Mouse (Mus musculus): ENCODE data around the gene Cdh13.

DNA sequence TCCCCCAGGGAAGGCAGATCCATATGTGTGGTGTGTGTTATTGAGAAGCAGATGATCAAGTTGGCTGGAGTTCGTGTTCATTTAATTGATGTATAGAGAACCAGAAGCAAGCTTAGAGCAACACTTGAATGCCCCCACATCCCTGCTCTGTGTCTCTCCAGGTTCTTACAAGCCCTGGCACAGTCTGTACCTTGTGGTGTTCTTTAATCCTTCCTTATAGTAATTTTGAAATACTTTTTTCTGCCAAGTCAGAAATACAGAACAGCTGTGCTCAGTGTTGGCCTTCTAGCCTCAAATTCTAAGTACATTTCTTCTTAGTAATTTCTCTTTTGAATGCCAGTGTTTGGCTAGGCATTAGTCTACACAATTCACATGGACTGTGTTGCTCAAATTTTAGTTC lies 494.8 kb downstream of the Cdh13 start:
- TF ChIP-seq CTCF (IDR thresholded peaks at IDR 0.05; ENCODE audit: control insufficient read depth, insufficient read depth, insufficient read length), result no peak
- TF ChIP-seq MYOG (IDR thresholded peaks at IDR 0.05; ENCODE audit: control insufficient read depth, extremely low read depth, insufficient read length), result no peak
